Mouse (Mus musculus) cerebellum, postnatal 36 days (tissue): ENCODE data around the gene Tmsb4x.

Source experiments
- DNase-seq, 2 experiments: peaks; one replicate each; pipeline ENCODE4 v3.0.0; 2021 to 2022; ENCODE audit warnings: mixed read lengths in 2 of 2

Tmsb4x gene

DNA sequence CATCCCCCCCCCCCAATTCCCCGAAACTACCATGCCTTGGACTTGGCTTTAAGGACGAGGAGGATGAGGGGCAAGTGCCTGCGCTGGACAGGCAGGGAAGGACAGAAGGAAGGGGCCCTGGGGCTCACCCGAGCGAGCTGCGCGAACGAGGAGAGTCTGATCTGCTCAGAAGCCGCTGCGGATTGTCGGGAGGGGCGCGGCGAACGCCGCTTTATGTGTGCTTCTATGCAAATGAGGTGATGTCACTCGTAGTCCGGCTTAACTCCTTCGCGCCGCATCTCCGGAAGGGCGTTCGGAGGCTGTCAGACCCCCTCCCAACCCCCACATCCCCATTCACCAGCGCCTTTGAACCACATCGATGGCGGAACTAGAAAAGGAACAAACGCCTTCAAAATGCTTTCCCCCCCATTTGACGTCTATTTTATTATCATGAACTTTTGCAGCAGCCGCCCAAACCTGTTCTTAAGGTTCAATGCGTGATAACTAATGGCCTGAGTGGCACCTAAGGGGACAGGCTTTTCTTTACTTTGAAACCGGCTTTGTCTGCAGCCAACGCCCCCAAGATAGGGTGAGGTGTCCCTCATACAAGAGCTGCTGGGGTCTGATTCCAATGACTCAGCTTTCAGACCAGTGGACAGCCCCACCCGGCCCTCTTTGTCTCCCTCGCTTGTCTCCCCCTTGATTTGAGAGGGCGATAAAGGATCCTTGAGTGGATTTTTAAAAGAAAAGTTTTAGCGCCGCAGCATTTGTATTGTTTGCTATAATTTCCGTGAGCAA is at the start of gene Tmsb4x:
TSS of gene Tmsb4x (minus strand) at position 338 of the 777 bp plus-strand sequence.
- DNase-seq = peak; percentile 75 to 76

DNA sequence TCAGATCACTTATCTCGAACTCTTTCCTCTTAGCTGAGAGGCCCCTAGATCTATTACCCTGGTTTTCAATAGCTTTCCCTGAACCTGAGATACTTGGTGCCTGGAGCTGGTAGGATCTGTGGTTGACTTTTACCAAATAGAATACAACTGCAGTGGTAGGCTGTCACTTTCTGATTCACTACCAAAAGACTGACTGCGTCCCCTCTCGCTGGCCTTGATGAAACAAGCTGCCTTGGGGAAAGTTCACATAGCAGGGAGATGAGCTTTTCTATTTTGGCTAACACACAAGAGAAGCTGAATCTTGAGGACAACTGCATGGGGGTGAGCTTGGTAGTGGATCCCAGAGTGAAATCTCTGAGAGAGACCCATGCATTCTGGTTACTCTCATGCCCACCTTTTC is 32.6 kb upstream of the Tmsb4x start:
- no peak for DNase-seq

DNA sequence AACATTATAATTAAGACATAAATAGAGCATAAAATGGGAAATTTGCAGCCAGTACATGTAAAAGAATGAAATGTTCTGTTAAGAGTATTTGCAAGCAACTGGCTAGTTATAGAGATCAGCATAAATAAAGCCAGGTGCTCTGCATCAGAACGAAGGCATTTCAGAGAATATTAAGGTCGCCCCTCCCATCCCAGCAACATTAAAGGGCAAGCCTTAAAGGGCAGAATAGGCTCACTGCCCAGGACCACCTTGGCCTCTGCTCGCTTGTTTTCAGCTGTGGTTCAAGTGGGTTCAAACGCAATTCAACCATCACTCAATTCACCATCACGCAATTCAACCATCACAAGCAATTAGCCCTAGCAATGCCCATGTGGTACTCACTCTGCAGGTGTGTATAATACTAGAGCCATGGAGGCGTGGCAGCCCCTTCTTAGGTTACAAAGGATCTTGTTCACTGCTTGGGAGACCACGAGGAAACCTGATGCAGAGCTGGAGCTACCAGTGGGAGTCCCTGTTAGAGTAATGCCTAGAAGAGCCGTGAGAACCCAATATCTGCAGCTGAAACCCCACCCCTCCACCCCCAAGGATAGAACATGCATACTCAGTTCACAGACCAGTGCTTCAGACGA is 30.3 kb upstream of the Tmsb4x start:
- no peak for DNase-seq

DNA sequence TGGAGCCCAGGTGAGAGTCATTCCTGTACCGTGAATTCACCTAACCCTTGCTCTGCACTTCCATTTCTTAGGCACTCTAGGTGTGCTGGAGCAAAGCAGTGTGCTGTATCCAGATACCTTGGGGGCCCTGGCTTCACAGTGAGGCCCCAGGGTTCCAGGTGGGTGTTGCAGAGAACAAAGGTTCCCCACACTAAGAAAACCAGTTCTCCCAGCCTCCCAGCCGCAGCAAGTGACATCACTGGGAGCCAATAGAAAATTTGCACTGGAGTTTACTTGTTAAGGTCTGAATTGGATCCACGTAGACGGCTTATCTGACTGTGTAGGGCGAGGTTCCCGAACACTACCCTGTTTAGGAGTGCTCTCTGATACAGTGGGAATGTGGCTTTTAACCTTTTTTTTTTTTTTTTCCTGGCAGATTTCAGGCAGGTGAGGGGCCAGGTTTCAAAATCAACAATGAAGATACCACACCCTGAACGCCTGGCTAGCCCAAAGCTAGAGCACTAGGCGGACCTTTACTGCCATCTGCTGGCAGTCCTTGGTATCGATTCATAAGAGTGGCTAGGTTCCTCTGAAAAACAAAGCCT is 24.1 kb upstream of the Tmsb4x start:
- peak; percentile 64 to 76 for DNase-seq

DNA sequence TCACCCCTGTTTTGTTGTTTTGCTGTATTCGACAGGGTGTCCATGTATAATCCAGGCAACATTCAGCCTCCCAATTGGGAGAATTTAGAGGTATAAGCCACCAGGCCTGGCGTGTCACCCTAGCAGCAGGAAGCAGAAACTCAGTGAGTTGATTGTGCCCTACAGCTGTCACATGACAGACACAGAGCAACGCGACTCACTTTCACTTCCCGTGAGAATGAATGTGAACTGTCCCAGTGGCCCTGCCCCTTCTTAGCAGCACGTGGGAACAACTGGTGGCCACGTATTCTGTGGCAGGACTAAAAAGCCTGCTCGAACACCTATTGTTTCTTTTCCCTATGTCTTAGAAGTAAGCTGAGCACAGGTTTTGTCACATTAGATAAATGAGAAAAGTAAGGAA is 22.0 kb upstream of the Tmsb4x start:
- no peak for DNase-seq

DNA sequence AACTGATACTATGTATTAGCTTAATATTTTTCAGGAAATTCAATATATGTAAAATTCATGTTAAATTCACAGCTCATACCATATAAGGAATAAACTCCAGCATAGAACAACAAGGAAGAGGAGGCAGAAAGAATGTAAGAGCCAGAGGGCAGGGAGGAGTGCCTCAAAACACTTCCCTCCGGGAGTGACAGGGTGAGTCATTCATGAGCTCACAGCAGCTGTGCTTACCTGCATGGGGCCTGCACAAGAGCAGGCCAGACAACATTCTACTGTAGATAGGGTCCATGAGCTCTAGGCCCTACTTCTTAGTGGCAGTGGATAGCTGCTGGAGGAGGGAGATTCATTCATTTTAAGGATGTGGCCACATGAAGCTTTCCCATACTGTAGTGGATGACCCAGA is 20.7 kb upstream of the Tmsb4x start:
- no peak for DNase-seq

DNA sequence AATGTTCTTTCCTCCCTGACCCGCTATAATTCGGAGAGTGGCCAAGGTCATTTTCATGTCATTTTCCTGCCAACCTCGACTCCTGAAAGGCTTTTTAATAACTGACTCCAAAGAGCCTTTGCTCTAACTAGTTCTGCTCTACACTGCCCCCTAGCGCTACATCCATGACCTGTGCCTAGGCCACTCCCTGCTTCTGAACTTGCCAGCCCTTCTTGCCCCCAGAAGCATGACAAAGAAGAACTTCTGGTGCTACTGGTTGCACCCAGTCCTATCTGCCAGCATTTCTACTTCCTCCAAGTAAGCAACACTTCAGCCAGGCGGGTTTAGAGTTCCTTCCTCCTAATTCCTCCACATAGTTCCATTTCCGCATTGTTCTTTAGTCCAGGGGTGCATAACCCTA is 20.1 kb upstream of the Tmsb4x start:
- peak; percentile 44 to 45 for DNase-seq

DNA sequence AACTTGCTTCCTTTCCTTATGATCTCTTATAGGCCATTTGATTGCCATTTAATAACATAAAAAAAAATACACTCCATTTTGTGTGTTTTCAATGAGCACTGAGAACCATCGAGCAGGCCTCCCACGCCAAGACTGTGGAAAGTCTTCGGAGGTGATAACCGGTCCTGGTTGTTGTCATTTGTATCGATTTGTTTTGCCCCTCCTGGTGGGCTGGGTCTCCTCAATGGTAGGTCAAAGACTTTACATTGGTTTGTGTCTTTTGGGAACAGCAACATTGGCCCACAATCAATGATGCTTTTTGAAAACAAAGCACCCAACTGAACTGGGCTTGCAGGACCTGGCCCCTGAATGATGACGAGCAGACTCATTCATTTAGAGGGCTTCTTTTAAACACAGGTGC is 18.6 kb upstream of the Tmsb4x start:
- DNase-seq = no peak

DNA sequence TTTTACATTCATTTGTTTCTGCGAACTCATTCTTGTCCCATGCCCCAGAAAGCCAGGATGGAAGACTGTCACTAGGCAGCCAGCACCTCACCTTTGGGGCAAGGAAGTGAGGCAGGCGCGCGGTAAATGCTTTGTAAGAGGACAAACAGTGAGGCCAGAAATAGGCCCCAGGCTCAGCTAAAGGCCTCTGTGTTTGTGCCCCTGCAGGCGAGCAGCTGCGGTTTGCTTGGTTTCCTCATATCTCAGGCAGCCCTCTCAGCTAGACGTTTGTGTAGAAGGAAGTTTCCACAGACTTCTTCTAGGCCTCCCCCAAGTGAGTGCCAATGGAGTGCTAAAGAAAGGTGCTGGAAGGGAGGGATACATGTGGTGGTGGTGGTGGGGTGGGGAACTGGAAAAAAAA is 18.0 kb upstream of the Tmsb4x start:
- DNase-seq = no peak

DNA sequence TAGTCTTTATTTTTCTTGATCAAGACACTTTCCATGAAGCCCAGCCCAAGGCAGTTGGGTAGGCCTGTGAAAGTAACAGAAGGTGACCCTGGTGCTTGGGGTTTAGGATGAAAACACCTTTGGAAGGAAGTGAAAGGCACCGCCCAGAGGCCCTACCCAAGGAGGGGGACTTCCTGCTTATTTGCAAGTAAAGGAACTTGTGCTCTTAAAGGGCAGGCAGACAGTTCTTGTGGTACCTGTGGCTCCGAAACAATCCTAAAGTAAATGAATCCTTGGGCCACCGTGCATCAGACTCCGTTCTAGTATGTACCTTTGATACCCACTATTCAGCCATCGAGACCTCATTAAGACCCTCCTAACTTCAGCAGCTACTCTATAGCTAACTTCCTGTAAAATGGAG is 17.5 kb upstream of the Tmsb4x start:
- DNase-seq = no peak

DNA sequence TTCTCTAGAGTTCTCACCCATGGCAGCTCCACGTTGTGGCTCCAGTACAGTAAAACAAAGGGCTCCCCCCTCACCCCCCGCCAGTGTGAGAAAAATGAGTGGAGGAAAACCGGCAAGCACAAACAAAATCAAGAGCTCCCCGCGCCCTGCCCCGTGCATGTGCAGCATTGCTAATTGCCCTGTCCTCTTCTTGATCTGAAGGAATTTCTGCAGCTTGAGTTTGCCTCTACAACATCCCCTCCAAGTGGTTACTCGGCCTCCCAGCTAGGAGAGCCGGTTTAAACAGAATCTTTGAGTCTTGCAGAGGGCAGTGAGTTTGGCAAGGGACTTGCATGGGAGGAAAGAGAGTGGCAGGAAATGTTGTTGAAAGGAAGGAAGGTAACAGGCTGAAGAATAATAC is 3.6 kb upstream of the Tmsb4x start:
- DNase-seq = no peak

DNA sequence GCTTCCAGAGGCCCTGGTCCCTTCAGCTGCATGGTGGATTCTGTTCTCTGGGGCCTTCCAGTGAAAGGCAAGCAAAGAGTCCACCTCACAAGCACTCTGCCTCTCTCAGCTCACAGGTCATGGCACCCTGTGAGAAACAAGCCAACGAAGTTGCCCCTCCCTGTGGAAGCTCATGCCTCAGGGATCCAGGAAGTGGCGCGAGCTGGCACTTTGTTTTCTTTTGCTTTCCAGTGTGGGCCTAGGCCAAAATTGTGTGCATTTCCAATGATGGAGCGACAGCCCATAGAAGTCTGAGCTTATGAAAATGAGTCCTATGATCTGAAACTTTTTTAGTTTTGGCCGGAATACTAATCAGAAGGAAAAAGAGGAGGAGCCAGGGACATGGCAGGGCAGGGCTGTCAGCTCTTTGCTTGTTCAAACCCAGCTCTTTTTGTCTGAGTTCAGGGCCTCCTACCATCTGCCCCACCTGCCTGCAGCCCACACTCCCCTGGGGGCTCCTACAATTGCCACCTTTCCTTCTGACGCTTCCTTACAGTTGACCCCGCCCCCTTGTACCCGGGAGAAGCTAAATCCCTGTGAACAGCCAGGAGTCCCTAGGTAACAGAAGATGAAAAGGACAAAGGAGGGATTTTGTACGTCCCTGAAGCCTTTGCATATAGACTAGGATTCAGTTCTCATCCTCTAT is 2.9 kb upstream of the Tmsb4x start:
- no peak for DNase-seq

DNA sequence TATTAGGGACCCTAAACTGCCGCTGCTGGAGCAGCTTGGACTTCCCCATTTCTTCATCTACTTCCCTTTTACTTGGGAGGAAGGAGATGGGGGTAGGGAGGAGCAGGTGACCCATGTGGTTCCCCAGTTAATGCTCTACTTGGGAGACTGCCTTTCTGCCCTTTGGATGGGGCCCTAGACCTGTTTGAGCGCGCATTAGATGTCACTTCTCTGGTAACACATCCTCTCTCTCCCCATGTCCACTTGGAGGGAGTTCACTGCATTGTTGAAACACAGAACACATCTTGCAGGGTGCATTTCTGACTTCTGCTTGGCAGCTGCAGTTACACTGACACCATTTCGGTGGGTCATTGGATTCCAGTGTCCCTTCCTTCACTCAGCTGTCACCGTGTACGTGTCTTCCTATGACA is 1.2 kb upstream of the Tmsb4x start:
- no peak for DNase-seq

DNA sequence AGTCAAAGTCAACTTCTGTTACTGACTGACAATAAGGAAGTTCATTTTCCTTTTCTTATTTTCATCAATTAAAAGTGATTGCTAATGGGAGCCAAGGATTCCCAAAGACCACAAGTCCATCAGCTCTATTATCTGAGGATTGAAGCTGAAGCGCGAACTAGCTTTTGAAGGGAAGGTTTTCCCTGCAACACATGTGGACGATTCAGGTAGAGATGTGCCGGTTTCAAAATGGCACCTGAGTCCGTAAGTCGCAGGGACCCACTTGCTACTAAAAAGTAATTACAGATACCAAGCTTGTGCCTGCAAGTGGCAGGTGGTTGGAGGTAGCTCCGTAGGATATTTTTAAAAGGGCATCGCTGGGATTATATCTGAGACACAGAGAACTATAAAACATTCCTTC is 713 bp upstream of the Tmsb4x start:
- DNase-seq = no peak

DNA sequence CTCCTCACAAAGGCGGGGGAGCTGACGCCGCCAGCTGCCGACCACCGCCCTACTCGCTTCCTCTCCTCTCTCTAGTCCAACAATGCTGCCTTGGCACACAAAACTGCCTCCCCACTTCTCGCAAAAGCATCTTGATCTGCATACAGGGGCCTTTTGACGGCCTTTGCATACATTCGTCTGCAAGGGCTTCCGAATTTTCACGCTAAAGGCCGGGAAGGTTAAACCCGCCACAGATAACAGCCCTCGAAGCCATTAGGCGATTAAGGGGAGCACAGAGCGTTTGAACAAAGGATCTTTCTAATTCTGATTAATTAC is 652 bp downstream of the Tmsb4x start:
- peak in 1 of 2 experiments; percentile 33 for DNase-seq

DNA sequence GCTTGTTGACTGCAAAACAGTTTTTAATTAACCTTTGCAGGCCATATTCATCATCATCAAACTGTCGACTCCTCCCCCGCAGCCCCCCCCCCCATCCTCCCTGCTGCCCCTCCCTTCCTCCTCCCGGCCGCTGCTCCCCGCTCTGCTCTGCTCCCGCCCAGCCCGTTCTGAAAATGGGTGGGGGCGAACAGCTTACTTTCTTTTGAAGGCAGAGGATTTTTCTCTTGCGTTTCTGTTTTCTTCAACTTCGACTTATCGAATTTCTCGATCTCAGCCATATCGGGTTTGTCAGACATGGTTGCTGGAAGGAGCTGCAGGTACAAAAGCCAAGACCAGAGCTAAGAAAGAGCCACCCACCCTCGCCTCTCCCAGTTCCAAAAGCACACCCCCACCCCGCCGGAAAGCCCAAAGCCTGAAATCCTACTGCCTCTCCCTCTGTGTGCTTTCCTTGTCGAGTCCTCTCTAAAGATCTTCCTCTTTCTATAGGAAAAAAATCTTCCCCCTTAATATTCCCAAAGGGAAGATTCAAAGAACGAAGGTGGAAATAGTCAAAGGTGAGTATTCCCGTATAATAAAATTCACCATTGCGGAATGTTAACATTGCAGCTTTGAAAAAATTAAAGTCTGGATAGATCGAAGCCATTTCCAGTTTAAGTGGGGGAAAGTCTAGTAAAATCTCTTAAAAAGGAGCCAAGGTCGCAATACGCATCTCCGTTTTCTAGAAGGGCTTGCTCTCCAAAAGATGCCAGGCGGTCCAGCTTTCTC is 1.2 kb downstream of the Tmsb4x start:
- peak in 1 of 2 experiments; percentile 22 for DNase-seq

DNA sequence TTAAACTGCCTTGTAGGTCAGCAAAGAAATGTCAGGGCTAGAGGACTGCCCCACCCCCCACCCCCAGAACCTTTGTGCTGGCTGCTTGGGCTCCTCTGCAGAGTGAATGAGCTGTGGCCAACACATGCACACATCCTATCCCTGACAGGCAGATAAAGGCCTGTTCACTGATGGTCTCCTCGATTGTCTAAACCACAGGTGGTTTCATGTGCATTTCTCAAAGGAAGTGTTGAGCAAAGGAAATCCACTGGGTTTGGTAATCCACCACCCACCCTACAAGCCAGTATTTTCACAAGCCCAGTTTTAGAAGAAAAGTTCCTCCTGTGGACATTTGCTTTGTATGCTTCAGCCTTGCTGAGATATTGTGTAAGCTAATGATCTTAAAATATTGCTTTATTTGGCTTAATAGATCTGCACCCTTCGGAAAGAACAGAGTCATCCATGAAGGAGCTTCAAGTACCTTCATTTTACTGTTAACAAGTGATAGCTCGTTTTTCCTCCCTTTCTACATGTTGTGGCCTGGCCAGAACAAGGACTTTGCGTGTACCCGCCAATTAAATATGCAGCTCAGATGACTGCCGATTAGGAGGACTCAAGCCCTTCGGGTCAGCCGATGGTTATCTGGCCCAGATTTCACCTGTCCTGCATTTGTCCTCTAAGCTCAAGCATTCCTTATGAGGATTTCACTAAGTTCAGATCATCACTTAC is 3.1 kb downstream of the Tmsb4x start:
- DNase-seq = no peak

DNA sequence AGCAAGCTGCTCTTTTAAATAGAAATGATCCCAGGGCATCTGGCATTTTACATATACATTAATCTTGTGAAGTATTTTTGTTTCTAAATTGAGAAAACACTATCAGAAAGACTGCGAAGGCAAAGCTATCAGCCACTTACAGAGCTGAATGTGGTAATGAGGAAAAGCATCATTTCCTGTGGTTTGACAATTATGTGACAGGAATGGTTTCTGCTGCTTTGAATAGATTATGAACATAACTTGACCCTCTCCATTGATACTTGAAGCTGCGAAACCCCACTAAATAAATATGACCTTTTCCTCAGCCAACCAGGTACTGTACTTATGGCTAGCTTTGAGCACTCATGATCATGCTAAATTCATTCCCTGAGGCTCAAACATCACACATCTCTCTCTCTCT is 7.8 kb downstream of the Tmsb4x start:
- no peak for DNase-seq

DNA sequence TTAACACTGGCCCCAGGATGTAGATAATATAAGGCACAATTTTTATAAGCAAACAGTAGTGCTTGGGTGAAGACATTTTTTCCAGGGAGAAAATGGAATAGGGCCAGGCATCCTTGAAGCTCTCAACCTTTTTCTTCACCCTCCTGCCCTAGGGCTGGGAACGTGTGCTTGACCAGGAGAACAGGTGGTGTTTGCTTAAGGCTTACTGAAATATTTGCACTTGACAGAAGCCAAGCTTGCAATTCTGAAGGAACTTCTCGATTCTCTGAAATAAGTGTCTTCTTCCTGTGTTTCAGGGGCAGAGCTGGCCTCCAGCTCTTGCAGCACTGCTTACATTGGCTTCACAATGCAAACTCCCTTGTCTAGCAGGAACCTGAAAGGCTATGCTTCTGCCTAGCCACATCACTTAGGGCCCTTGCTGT is 13.9 kb downstream of the Tmsb4x start:
- no peak for DNase-seq

DNA sequence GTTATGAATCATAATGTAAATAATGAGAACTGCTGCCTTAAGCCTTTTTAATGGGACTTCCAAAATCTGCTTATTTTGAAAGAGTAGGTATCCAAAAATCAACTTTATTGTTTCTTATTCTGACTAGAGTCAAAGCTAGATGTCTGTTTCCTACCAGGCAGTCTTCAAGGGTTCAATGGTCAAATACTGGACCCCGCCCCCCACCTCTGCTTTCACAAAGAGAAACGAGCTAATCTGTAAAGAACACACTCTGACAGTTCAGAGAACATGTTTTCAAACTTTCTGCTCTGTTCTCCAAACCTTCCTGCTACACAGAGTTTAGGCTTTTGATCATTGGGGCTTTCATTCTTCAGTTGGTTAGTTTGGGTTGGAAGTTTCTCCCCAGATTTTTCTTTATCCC is 22.8 kb downstream of the Tmsb4x start:
- no peak for DNase-seq

DNA sequence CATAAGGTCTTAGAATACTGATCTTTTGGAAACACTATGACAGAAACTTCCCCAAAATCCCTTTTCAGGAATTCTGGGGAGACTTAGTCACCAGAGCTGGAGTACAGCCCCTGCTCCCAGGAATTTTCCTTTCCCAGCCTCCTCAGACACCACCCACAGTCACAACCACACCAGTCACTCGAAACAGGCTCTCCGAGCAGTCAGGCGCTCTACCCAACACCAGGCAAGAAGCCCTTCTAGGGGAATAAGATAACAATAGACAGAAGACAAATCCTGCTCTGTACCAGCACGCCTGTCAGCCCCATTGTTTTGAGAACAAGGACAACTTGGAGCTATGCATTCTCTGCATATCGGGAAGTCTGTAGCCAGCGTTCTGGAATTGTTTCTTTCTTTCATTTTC is 25.6 kb downstream of the Tmsb4x start:
- no peak for DNase-seq

DNA sequence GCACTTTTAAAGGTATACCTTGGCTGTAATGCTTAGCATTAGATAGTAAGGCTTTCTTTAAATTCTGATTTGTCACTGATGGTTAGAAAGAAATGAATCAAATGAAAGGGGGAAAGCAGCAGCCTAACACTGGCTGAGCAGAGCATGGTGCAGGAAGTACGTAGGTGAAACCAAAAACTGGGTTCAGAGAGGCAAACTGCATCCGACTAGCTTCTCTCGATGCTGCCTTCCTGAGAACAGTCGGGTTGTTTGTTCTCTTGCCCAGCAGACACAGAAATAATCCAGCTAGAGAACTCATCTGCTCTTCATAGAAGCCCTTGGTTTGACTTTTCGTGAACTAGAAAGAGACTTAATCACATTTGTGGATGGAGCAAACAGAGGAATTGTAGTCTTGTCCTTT is 26.7 kb downstream of the Tmsb4x start:
- DNase-seq = no peak
